Mouse (Mus musculus) forebrain, embryonic 11.5 days (tissue): ENCODE results near the gene Lrrfip1. TPM values are rescaled to one million over a fixed set of nuclear protein-coding genes. Genes with fewer than 3 reads are reported as not detected.

ENCODE experiments used
- ATAC-seq: fragments of 200-750 bp; cut with Nextera tagmentation; replicated peaks from 2 replicates; pipeline ENCODE4 v1.8.0; 2017; ENCODE audit warnings: moderate TSS enrichment; ENCODE audit not compliant: low FRiP score
- DNase-seq: peaks from one replicate; pipeline ENCODE4 v3.0.0-alpha.2; 2017; ENCODE audit warnings: low spot score
- H3K27ac ChIP-seq: fragments of 300-500 bp; sonication (generic); 2 replicates; pipeline ENCODE4 v1.5.1; 2014; ENCODE audit warnings: low read depth, low read length
- H3K27me3 ChIP-seq: fragments of 300-500 bp; sonication (generic); 2 replicates; pipeline ENCODE4 v1.6.1; 2014; ENCODE audit warnings: mild to moderate bottlenecking, low read length, mixed read lengths; ENCODE audit not compliant: control insufficient read depth, insufficient read depth
- H3K36me3 ChIP-seq: fragments of 300-500 bp; sonication (generic); 2 replicates; pipeline ENCODE4 v1.6.1; 2014; ENCODE audit warnings: mild to moderate bottlenecking, low read length, moderate library complexity, mixed read lengths; ENCODE audit not compliant: control insufficient read depth, insufficient read depth
- H3K4me1 ChIP-seq: fragments of 300-500 bp; sonication (generic); replicated peaks from 2 replicates; pipeline ENCODE4 v1.6.1; 2014; ENCODE audit warnings: low read length, mixed read lengths; ENCODE audit not compliant: control insufficient read depth, insufficient read depth
- H3K4me2 ChIP-seq: fragments of 300-500 bp; sonication (generic); 2 replicates; pipeline ENCODE4 v1.6.1; 2014; ENCODE audit warnings: low read depth, mild to moderate bottlenecking, low read length, moderate library complexity, mixed read lengths; ENCODE audit not compliant: severe bottlenecking
- H3K4me3 ChIP-seq: fragments of 300-500 bp; sonication (generic); 2 replicates; pipeline ENCODE4 v1.5.1; 2014; ENCODE audit warnings: low read depth, low read length
- H3K9ac ChIP-seq: fragments of 300-500 bp; sonication (generic); 2 replicates; pipeline ENCODE4 v1.6.1; 2014; ENCODE audit warnings: low read length
- H3K9me3 ChIP-seq: fragments of 300-500 bp; sonication (generic); 2 replicates; pipeline ENCODE4 v1.6.1; 2016; ENCODE audit warnings: low read length, mixed read lengths; ENCODE audit not compliant: control insufficient read depth
- WGBS: fragments of 180-500 bp; shearing (Covaris S2); extraction: QIAGEN DNeasy Blood & Tissue Kit; methylation state at CpG from one replicate; pipeline ENCODE4 v1.1.7; 2014; 5-methylcytosine and 5-hydroxymethylcytosine counted together
- polyA plus RNA-seq: library from polyadenylated mRNA; unstranded; fragments of >200 nt; fragmentation: Nextera tagmentation; extraction: Ambion mirVana; gene quantifications from 2 replicates; pipeline ENCODE4 v1.2.1, GENCODE M21; 2014

Gene Lrrfip1
- polyA plus RNA-seq, 1 experiment from 2014 or later, result 21.4 TPM

- no peak for DNase-seq
- no peak overlapping the region for H3K9ac ChIP-seq
- H3K27ac ChIP-seq, result no peak overlapping the region
- H3K4me3 ChIP-seq, result no peak overlapping the region
- no peaks in the 10 kb centered on the region for H3K9me3 ChIP-seq
- WGBS, result 87% methylated on average over 3 of the region's 3 CpGs
- H3K36me3 ChIP-seq, result no peaks in the 10 kb centered on the region
- H3K4me2 ChIP-seq, result no peak overlapping the region
- ATAC-seq, result no peak
- peaks cover 7% of the 10 kb centered on the region; the same call in 1 of the 2 replicates for H3K4me1 ChIP-seq
- no peaks in the 10 kb centered on the region; the same call in 1 of the 2 replicates for H3K27me3 ChIP-seq
Measured at GRCm38 (mm10) chr1:91001871-91002539, 3.5 kb downstream of the Lrrfip1 start.

GRCm38 (mm10) chr1:91002641-91003040 lies 4.1 kb downstream of the Lrrfip1 start:
- H3K9ac ChIP-seq, result no peak overlapping the region
- H3K27ac ChIP-seq, result no peak overlapping the region
- ATAC-seq (no peak), DNase-seq (no peak)
- peaks cover 7% of the 10 kb centered on the region; the same call in 1 of the 2 replicates for H3K4me1 ChIP-seq
- no peaks in the 10 kb centered on the region for H3K36me3 ChIP-seq
- H3K9me3 ChIP-seq, result no peaks in the 10 kb centered on the region
- WGBS, result 85% methylated on average over 3 of the region's 3 CpGs
- H3K4me2 ChIP-seq, result no peak overlapping the region
- no peak overlapping the region for H3K4me3 ChIP-seq
- H3K27me3 ChIP-seq, result no peaks in the 10 kb centered on the region; the same call in 1 of the 2 replicates

DNA sequence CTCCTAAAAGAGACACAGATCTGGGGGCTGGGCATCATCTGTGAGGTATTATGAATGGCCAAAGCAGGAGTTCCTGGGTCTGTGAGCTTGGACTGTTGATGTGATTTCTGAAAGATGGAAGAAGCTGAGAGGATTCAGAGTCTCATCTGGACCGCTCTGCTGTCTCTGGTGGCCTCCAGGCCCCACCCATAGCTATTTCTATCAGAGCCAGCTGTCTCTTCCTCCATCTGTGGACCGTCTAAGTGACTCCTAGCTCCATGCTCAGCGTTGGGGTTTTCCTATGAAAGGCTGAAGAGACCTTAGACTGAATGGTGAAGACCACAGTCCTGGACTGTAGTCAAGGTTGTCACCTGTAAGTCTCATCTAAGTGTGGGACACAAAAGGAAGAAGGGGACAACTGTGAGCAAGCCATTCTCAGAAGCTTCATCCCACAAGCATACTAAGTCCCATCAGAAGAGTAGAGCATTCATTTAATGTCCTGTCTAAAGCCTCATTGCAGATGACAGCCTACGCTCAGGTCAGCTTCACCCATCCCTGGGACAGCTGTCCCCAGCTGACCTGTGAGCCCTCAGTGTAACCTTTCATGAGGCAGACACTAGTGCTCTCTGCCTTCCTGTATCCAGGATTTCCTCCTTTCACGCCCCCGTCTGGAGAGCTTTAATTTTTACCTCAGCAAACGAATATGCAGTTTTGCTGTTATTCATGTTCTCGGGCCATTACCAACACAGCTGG lies 5.2 kb downstream of the Lrrfip1 start:
- Histone ChIP-seq H3K9ac (no peak overlapping the region), H3K4me1 (peaks cover 7% of the 10 kb centered on the region; the same call in 1 of the 2 replicates), H3K9me3 (no peaks in the 10 kb centered on the region), H3K4me3 (no peak overlapping the region), H3K27me3 (no peaks in the 10 kb centered on the region), H3K27ac (no peak overlapping the region), H3K36me3 (no peaks in the 10 kb centered on the region), H3K4me2 (no peak overlapping the region)
- no peak for DNase-seq
- ATAC-seq, result no peak
- WGBS, result 85% methylated on average over 8 of the region's 8 CpGs

- no peaks in the 10 kb centered on the region for H3K9me3 ChIP-seq
- no peak overlapping the region for H3K9ac ChIP-seq
- DNase-seq, result no peak
- H3K4me1 ChIP-seq, result no peaks in the 10 kb centered on the region
- no peaks in the 10 kb centered on the region for H3K27me3 ChIP-seq
- no peak overlapping the region for H3K27ac ChIP-seq
- no peak overlapping the region for H3K4me2 ChIP-seq
- H3K36me3 ChIP-seq, result no peaks in the 10 kb centered on the region
- 91% methylated on average over 5 of the region's 5 CpGs for WGBS
- no peak for ATAC-seq
- H3K4me3 ChIP-seq, result no peak overlapping the region
Measured at GRCm38 (mm10) chr1:91006037-91006436, 7.5 kb downstream of the Lrrfip1 start.

DNA sequence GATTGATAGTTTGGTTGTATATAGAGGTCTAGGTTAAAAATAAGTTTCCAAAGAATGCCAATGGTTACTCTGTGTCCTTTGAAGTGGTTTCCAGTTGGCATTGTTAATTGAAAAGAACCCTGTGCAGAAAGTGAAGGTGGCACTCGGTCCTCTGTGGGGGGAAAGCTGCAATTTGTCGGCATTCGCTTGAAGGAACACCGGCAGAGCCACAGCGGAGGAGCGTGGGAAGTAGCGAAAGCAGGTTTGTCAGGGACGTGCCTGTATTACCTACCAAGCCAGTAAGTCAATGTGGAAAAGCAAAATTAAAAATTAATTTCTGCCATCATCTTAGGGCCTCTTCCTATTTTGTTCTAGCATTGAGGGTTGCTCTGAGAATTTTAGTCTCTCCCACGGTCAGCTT lies 8.2 kb downstream of the Lrrfip1 start:
- WGBS, result 93% methylated on average over 9 of the region's 9 CpGs
- Histone ChIP-seq H3K4me1 (no peaks in the 10 kb centered on the region), H3K27ac (no peak overlapping the region), H3K9ac (no peak overlapping the region), H3K36me3 (no peaks in the 10 kb centered on the region), H3K9me3 (no peaks in the 10 kb centered on the region), H3K4me3 (no peak overlapping the region), H3K27me3 (no peaks in the 10 kb centered on the region), H3K4me2 (no peak overlapping the region)
- ATAC-seq (no peak), DNase-seq (no peak)

DNA sequence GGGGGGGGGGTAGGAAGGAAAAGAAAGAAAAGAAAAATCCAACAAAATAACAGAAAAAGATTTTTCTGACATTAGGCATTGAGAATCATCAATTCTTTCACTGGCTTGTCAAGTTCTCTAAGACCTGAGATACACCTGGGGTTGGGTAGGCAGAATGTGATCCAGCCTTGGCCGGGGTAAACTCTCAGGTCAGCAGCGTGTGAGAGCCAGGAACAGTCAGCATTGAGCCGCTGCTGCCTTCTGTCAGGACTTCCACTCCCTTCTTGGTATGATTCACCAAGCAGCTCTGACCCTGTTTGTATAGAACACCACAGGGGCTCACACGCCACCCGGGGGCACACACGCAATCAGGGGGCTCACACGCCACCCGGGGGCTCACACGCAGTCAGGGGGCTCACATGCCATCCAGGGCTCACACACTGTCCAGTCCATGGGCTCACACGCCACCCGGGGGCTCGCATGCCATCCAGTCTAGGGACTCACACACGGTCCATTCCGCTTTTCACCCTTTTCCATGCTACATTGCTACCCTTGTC lies 9.7 kb downstream of the Lrrfip1 start:
- no peak for ATAC-seq
- Histone ChIP-seq H3K27ac (no peak overlapping the region), H3K9me3 (no peaks in the 10 kb centered on the region), H3K36me3 (no peaks in the 10 kb centered on the region), H3K4me3 (no peak overlapping the region), H3K4me2 (no peak overlapping the region), H3K4me1 (no peaks in the 10 kb centered on the region), H3K27me3 (no peaks in the 10 kb centered on the region), H3K9ac (no peak overlapping the region)
- 96% methylated on average over 14 of the region's 14 CpGs for WGBS
- peak; percentile 43 for DNase-seq

DNA sequence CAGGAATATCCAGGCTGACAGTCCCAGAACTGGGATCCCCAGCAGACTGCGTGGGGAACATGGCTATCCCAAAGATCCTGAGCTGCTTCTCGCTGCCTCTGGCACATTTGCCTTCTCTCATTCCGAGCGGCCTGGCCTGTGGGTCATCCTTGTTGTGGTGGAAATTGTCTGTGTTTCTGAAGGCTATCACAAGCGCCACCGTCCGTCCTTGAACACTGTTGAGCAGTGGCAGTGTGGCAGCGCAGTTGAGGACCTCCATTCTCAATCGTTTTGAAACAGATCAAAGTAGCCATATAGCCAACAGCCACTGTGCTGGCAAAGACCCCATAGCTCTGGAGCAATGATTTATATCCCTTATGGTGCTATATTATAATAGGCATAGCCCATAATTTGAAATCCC lies 10.2 kb downstream of the Lrrfip1 start:
- DNase-seq (peak; percentile 25), ATAC-seq (no peak)
- Histone ChIP-seq H3K36me3 (no peaks in the 10 kb centered on the region), H3K4me3 (no peak overlapping the region), H3K4me2 (no peak overlapping the region), H3K9ac (no peak overlapping the region), H3K27me3 (no peaks in the 10 kb centered on the region), H3K4me1 (no peaks in the 10 kb centered on the region), H3K9me3 (no peaks in the 10 kb centered on the region), H3K27ac (no peak overlapping the region)
- WGBS, result 90% methylated on average over 9 of the region's 9 CpGs

GRCm38 (mm10) chr1:91009266-91009665 lies 10.7 kb downstream of the Lrrfip1 start:
- no peaks in the 10 kb centered on the region for H3K27me3 ChIP-seq
- no peaks in the 10 kb centered on the region for H3K4me1 ChIP-seq
- H3K9me3 ChIP-seq, result no peaks in the 10 kb centered on the region
- H3K36me3 ChIP-seq, result no peaks in the 10 kb centered on the region
- no peak overlapping the region for H3K4me3 ChIP-seq
- DNase-seq (peak; percentile 41), ATAC-seq (no peak)
- no peak overlapping the region for H3K27ac ChIP-seq
- 88% methylated on average over 6 of the region's 6 CpGs for WGBS
- no peak overlapping the region for H3K4me2 ChIP-seq
- H3K9ac ChIP-seq, result no peak overlapping the region
